Mouse (Mus musculus): ENCODE results near the gene Efna5. TPM values are rescaled to one million over a fixed set of nuclear protein-coding genes. Genes with fewer than 3 reads are reported as not detected.

Efna5 gene
- polyA plus RNA-seq, 1 experiment from 2014 or later, result 59.7 TPM

GRCm38 (mm10) chr17:62881791-62882725 is 941 bp upstream of the Efna5 start:
- under 1% methylated on average over 57 of the region's 58 CpGs for WGBS
- Histone ChIP-seq H3K36me3 (ENCODE audit: control insufficient read depth, insufficient read depth, low read length) (no peaks in the 10 kb centered on the region), H3K27ac (ENCODE audit: low read length) (peak overlapping the region; percentile 95), H3K9me3 (replicated peaks; ENCODE audit: control insufficient read depth, low read length, poor library complexity, severe bottlenecking) (no peaks in the 10 kb centered on the region), H3K9ac (ENCODE audit: low read depth, low read length) (peak overlapping the region; percentile 96), H3K4me3 (ENCODE audit: low read depth, low read length) (peak overlapping the region; percentile 88), H3K27me3 (ENCODE audit: control insufficient read depth, insufficient read depth, low read depth, low read length) (no peaks in the 10 kb centered on the region), H3K4me2 (ENCODE audit: low read length) (peak overlapping the region; percentile 99), H3K4me1 (ENCODE audit: control insufficient read depth, insufficient read depth, low read length) (peaks cover 2% of the 10 kb centered on the region; the same call in 1 of the 2 replicates)
- peak; percentile 28 for ATAC-seq

- peak overlapping the region; percentile 99 for H3K4me2 ChIP-seq (ENCODE audit: low read length)
- H3K27ac ChIP-seq (ENCODE audit: low read length), result peak overlapping the region; percentile 95
Measured at GRCm38 (mm10) chr17:62880311-62881175, 574 bp downstream of the Efna5 start.

GRCm38 (mm10) chr17:62879526-62880310 is 1.4 kb downstream of the Efna5 start:
- WGBS, result under 1% methylated on average over 45 of the region's 45 CpGs

More at GRCm38 (mm10) chr17:62880311-62881175, 574 bp downstream of the Efna5 start:
- H3K4me1 ChIP-seq (ENCODE audit: control insufficient read depth, insufficient read depth, low read length), result peaks cover 8% of the 10 kb centered on the region; the same call in 1 of the 2 replicates
- peak; percentile 10; the same call in 1 of the 2 replicates for ATAC-seq
- no peaks in the 10 kb centered on the region for H3K36me3 ChIP-seq (ENCODE audit: control insufficient read depth, insufficient read depth, low read length)
- H3K27me3 ChIP-seq (ENCODE audit: control insufficient read depth, insufficient read depth, low read depth, low read length), result no peaks in the 10 kb centered on the region
- no peaks in the 10 kb centered on the region for H3K9me3 ChIP-seq (replicated peaks; ENCODE audit: control insufficient read depth, low read length, poor library complexity, severe bottlenecking)
- under 1% methylated on average over 75 of the region's 82 CpGs for WGBS
- peak overlapping the region; percentile 88 for H3K4me3 ChIP-seq (ENCODE audit: low read depth, low read length)
- H3K9ac ChIP-seq (ENCODE audit: low read depth, low read length), result peak overlapping the region; percentile 96

GRCm38 (mm10) chr17:62875727-62876126 is 5.4 kb downstream of the Efna5 start:
- H3K36me3 ChIP-seq (ENCODE audit: control insufficient read depth, insufficient read depth, low read length), result no peaks in the 10 kb centered on the region
- no peaks in the 10 kb centered on the region for H3K27me3 ChIP-seq (ENCODE audit: control insufficient read depth, insufficient read depth, low read depth, low read length)
- peak overlapping the region; percentile 23 for H3K4me3 ChIP-seq (ENCODE audit: low read depth, low read length)
- H3K9me3 ChIP-seq (replicated peaks; ENCODE audit: control insufficient read depth, low read length, poor library complexity, severe bottlenecking), result no peaks in the 10 kb centered on the region
- no peak overlapping the region for H3K27ac ChIP-seq (ENCODE audit: low read length)
- peak overlapping the region; percentile 41 for H3K4me2 ChIP-seq (ENCODE audit: low read length)
- H3K9ac ChIP-seq (ENCODE audit: low read depth, low read length), result peak overlapping the region; percentile 1; the same call in 1 of the 2 replicates
- 8% methylated on average over 3 of the region's 3 CpGs for WGBS
- no peak for ATAC-seq
- peaks cover 24% of the 10 kb centered on the region for H3K4me1 ChIP-seq (ENCODE audit: control insufficient read depth, insufficient read depth, low read length)

More at GRCm38 (mm10) chr17:62879526-62880310, 1.4 kb downstream of the Efna5 start:
- H3K27ac ChIP-seq (ENCODE audit: low read length), result peak overlapping the region; percentile 95
- H3K27me3 ChIP-seq (ENCODE audit: control insufficient read depth, insufficient read depth, low read depth, low read length), result no peaks in the 10 kb centered on the region
- ATAC-seq, result no peak
- peak overlapping the region; percentile 88 for H3K4me3 ChIP-seq (ENCODE audit: low read depth, low read length)
- H3K4me2 ChIP-seq (ENCODE audit: low read length), result peak overlapping the region; percentile 99
- peaks cover 11% of the 10 kb centered on the region for H3K4me1 ChIP-seq (ENCODE audit: control insufficient read depth, insufficient read depth, low read length)
- no peaks in the 10 kb centered on the region for H3K36me3 ChIP-seq (ENCODE audit: control insufficient read depth, insufficient read depth, low read length)
- H3K9me3 ChIP-seq (replicated peaks; ENCODE audit: control insufficient read depth, low read length, poor library complexity, severe bottlenecking), result no peaks in the 10 kb centered on the region
- peak overlapping the region; percentile 96 for H3K9ac ChIP-seq (ENCODE audit: low read depth, low read length)

- H3K4me2 ChIP-seq (ENCODE audit: low read length), result peak overlapping the region; percentile 25
- peaks cover 26% of the 10 kb centered on the region for H3K4me1 ChIP-seq (ENCODE audit: control insufficient read depth, insufficient read depth, low read length)
- no peaks in the 10 kb centered on the region for H3K9me3 ChIP-seq (replicated peaks; ENCODE audit: control insufficient read depth, low read length, poor library complexity, severe bottlenecking)
- 16% methylated on average over 3 of the region's 3 CpGs for WGBS
- H3K36me3 ChIP-seq (ENCODE audit: control insufficient read depth, insufficient read depth, low read length), result no peaks in the 10 kb centered on the region
- H3K27me3 ChIP-seq (ENCODE audit: control insufficient read depth, insufficient read depth, low read depth, low read length), result no peaks in the 10 kb centered on the region
- no peak overlapping the region for H3K4me3 ChIP-seq (ENCODE audit: low read depth, low read length)
- no peak overlapping the region for H3K9ac ChIP-seq (ENCODE audit: low read depth, low read length)
- no peak for ATAC-seq
- no peak overlapping the region for H3K27ac ChIP-seq (ENCODE audit: low read length)
Measured at GRCm38 (mm10) chr17:62871928-62872327, 9.2 kb downstream of the Efna5 start.

GRCm38 (mm10) chr17:62871191-62871590 is 9.9 kb downstream of the Efna5 start:
- WGBS, result 27% methylated on average over 5 of the region's 5 CpGs
- H3K4me3 ChIP-seq (ENCODE audit: low read depth, low read length), result no peak overlapping the region
- H3K27ac ChIP-seq (ENCODE audit: low read length), result no peak overlapping the region
- 0 out of 2 replicates have a peak, but pooled peaks have one; percentile 22 for ATAC-seq
- no peaks in the 10 kb centered on the region for H3K27me3 ChIP-seq (ENCODE audit: control insufficient read depth, insufficient read depth, low read depth, low read length)
- no peaks in the 10 kb centered on the region for H3K9me3 ChIP-seq (replicated peaks; ENCODE audit: control insufficient read depth, low read length, poor library complexity, severe bottlenecking)
- H3K4me2 ChIP-seq (ENCODE audit: low read length), result peak overlapping the region; percentile 25
- H3K4me1 ChIP-seq (ENCODE audit: control insufficient read depth, insufficient read depth, low read length), result peaks cover 25% of the 10 kb centered on the region
- H3K36me3 ChIP-seq (ENCODE audit: control insufficient read depth, insufficient read depth, low read length), result no peaks in the 10 kb centered on the region
- H3K9ac ChIP-seq (ENCODE audit: low read depth, low read length), result no peak overlapping the region

- ATAC-seq, result no peak
- H3K4me2 ChIP-seq (ENCODE audit: low read length), result no peak overlapping the region
- 51% methylated on average over 5 of the region's 5 CpGs for WGBS
Measured at GRCm38 (mm10) chr17:62870446-62870845, 10.7 kb downstream of the Efna5 start.

GRCm38 (mm10) chr17:62864966-62865365 is 16.2 kb downstream of the Efna5 start:
- ATAC-seq, result no peak
- H3K27me3 ChIP-seq (ENCODE audit: control insufficient read depth, insufficient read depth, low read depth, low read length), result no peaks in the 10 kb centered on the region
- WGBS, result 93% methylated on average over 8 of the region's 8 CpGs
- no peak overlapping the region for H3K4me3 ChIP-seq (ENCODE audit: low read depth, low read length)
- H3K4me1 ChIP-seq (ENCODE audit: control insufficient read depth, insufficient read depth, low read length), result peaks cover 9% of the 10 kb centered on the region; the same call in 1 of the 2 replicates
- no peak overlapping the region for H3K27ac ChIP-seq (ENCODE audit: low read length)
- H3K4me2 ChIP-seq (ENCODE audit: low read length), result no peak overlapping the region
- H3K9me3 ChIP-seq (replicated peaks; ENCODE audit: control insufficient read depth, low read length, poor library complexity, severe bottlenecking), result no peaks in the 10 kb centered on the region
- no peak overlapping the region for H3K9ac ChIP-seq (ENCODE audit: low read depth, low read length)
- no peaks in the 10 kb centered on the region for H3K36me3 ChIP-seq (ENCODE audit: control insufficient read depth, insufficient read depth, low read length)

More at GRCm38 (mm10) chr17:62870446-62870845, 10.7 kb downstream of the Efna5 start:
- Histone ChIP-seq H3K27me3 (ENCODE audit: control insufficient read depth, insufficient read depth, low read depth, low read length) (no peaks in the 10 kb centered on the region), H3K27ac (ENCODE audit: low read length) (no peak overlapping the region), H3K9me3 (replicated peaks; ENCODE audit: control insufficient read depth, low read length, poor library complexity, severe bottlenecking) (no peaks in the 10 kb centered on the region), H3K4me1 (ENCODE audit: control insufficient read depth, insufficient read depth, low read length) (peaks cover 19% of the 10 kb centered on the region), H3K36me3 (ENCODE audit: control insufficient read depth, insufficient read depth, low read length) (no peaks in the 10 kb centered on the region), H3K4me3 (ENCODE audit: low read depth, low read length) (no peak overlapping the region), H3K9ac (ENCODE audit: low read depth, low read length) (no peak overlapping the region)
